Mouse (Mus musculus) embryonic facial prominence, embryonic 14.5 days (tissue): Measurements from ENCODE around the gene Ube2a. TPM values are rescaled to one million over a fixed set of nuclear protein-coding genes. Genes with fewer than 3 reads are reported as not detected.
"Not testable (repeated sequence)": the region's sequence is repeated elsewhere in the genome, so short reads cannot be mapped to it uniquely, and the experiment has no call there.

Experiments
- ATAC-seq: fragments of 200-750 bp; cut with Nextera tagmentation; 2 replicates; pipeline ENCODE4 v1.8.0; 2017; ENCODE audit warnings: low read depth, moderate number of reproducible peaks, moderate TSS enrichment
- DNase-seq: peaks from one replicate; pipeline ENCODE4 v3.0.0-alpha.2; 2015; ENCODE audit warnings: low spot score
- H3K27ac ChIP-seq: fragments of 300-500 bp; sonication (generic); replicated peaks from 2 replicates; pipeline ENCODE4 v1.5.1; 2014; ENCODE audit warnings: low read depth, mild to moderate bottlenecking, low read length, moderate library complexity
- H3K27me3 ChIP-seq: fragments of 300-500 bp; sonication (generic); replicated peaks from 2 replicates; pipeline ENCODE4 v1.6.1; 2014; ENCODE audit warnings: low read length; ENCODE audit not compliant: control insufficient read depth, insufficient read depth
- H3K36me3 ChIP-seq: fragments of 300-500 bp; sonication (generic); 2 replicates; pipeline ENCODE4 v1.6.1; 2014; ENCODE audit warnings: low read length, mixed read lengths; ENCODE audit not compliant: control insufficient read depth, insufficient read depth
- H3K4me1 ChIP-seq: fragments of 300-500 bp; sonication (generic); 2 replicates; pipeline ENCODE4 v1.6.1; 2014; ENCODE audit warnings: antibody characterized with exemption, low read length; ENCODE audit not compliant: control insufficient read depth, insufficient read depth
- H3K4me2 ChIP-seq: fragments of 300-500 bp; sonication (generic); 2 replicates; pipeline ENCODE4 v1.6.1; 2014; ENCODE audit warnings: low read depth, mild to moderate bottlenecking, low read length, moderate library complexity, mixed read lengths
- H3K4me3 ChIP-seq: fragments of 300-500 bp; sonication (generic); 2 replicates; pipeline ENCODE4 v1.5.1; 2014; ENCODE audit warnings: low read depth, mild to moderate bottlenecking, low read length
- H3K9ac ChIP-seq: fragments of 300-500 bp; sonication (generic); 2 replicates; pipeline ENCODE4 v1.6.1; 2014; ENCODE audit warnings: low read depth, mild to moderate bottlenecking, low read length, moderate library complexity, mixed read lengths
- H3K9me3 ChIP-seq: fragments of 300-500 bp; sonication (generic); 2 replicates; pipeline ENCODE4 v1.6.1; 2016; ENCODE audit warnings: low read length; ENCODE audit not compliant: control insufficient read depth
- WGBS: fragments of 180-500 bp; shearing (Covaris S2); extraction: QIAGEN DNeasy Blood & Tissue Kit; methylation state at CpG from one replicate; pipeline ENCODE4 v1.1.7; 2014; 5-methylcytosine and 5-hydroxymethylcytosine counted together
- polyA plus RNA-seq: library from polyadenylated mRNA; unstranded; fragments of >200 nt; fragmentation: Nextera tagmentation; extraction: Ambion mirVana; gene quantifications from 2 replicates; pipeline ENCODE4 v1.2.1, GENCODE M21; 2014

The Ube2a gene
- polyA plus RNA-seq, 1 experiment from 2014 or later = 124 TPM

- H3K4me2 ChIP-seq = peak overlapping the region; percentile 55
- 19% methylated on average over 9 of the region's 57 CpGs for WGBS
- H3K4me1 ChIP-seq = no peaks in the 10 kb centered on the region
- H3K4me3 ChIP-seq = peak overlapping the region; percentile 62
- DNase-seq (peak; percentile 90), ATAC-seq (peak; percentile 98)
- no peaks in the 10 kb centered on the region; the same call in 1 of the 2 replicates for H3K27me3 ChIP-seq
- H3K9ac ChIP-seq = peak overlapping the region; percentile 80
- H3K9me3 ChIP-seq = no peaks in the 10 kb centered on the region
- H3K27ac ChIP-seq = peak overlapping the region; percentile 79
- H3K36me3 ChIP-seq = 0 out of 2 replicates have a peak, but pooled peaks cover 6% of the 10 kb centered on the region
Measured at GRCm38 (mm10) chrX:36874178-36874696, 537 bp downstream of the Ube2a start.

- Histone ChIP-seq H3K4me3 (peak overlapping the region; percentile 62), H3K9ac (peak overlapping the region; percentile 80), H3K27ac (peak overlapping the region; percentile 79), H3K27me3 (no peaks in the 10 kb centered on the region; the same call in 1 of the 2 replicates), H3K9me3 (no peaks in the 10 kb centered on the region), H3K4me2 (peak overlapping the region; percentile 55), H3K36me3 (0 out of 2 replicates have a peak, but pooled peaks cover 6% of the 10 kb centered on the region), H3K4me1 (no peaks in the 10 kb centered on the region)
- peak; percentile 58 for ATAC-seq
- DNase-seq = no peak
- WGBS = 21% methylated on average over 13 of the region's 36 CpGs
Measured at GRCm38 (mm10) chrX:36874704-36875128, 1.0 kb downstream of the Ube2a start.

- DNase-seq = no peak
- Histone ChIP-seq H3K27me3 (no peaks in the 10 kb centered on the region), H3K4me1 (no peaks in the 10 kb centered on the region), H3K36me3 (peaks cover 14% of the 10 kb centered on the region), H3K9me3 (no peaks in the 10 kb centered on the region), H3K27ac (no peak overlapping the region), H3K4me2 (no peak overlapping the region), H3K9ac (no peak overlapping the region), H3K4me3 (no peak overlapping the region)
- ATAC-seq = no peak
- 95% methylated on average over 1 of the region's 1 CpGs for whole genome bisulfite sequencing
Measured at GRCm38 (mm10) chrX:36884719-36885118, 11.0 kb downstream of the Ube2a start.

- H3K4me2 ChIP-seq, H3K27me3 ChIP-seq, H3K36me3 ChIP-seq, H3K27ac ChIP-seq, H3K4me1 ChIP-seq, H3K9ac ChIP-seq, ATAC-seq, DNase-seq, H3K9me3 ChIP-seq, H3K4me3 ChIP-seq: not testable (repeated sequence)
- 33% methylated on average over 1 of the region's 1 CpGs for WGBS
Measured at GRCm38 (mm10) chrX:36898931-36899330, 25.2 kb downstream of the Ube2a start.

- peak overlapping the region; percentile 73; the same call in 1 of the 2 replicates for H3K9ac ChIP-seq
- WGBS = 41% methylated on average over 3 of the region's 3 CpGs
Measured at GRCm38 (mm10) chrX:36901655-36902054, 28.0 kb downstream of the Ube2a start.

GRCm38 (mm10) chrX:36902321-36903114 is 28.8 kb downstream of the Ube2a start, which contains the start of gene Nkrf:
Gene Nkrf (minus strand): TSS chrX:36902899.
- no peaks in the 10 kb centered on the region for H3K36me3 ChIP-seq
- peak; percentile 16 for DNase-seq
- no peaks in the 10 kb centered on the region for H3K27me3 ChIP-seq
- H3K9me3 ChIP-seq = no peaks in the 10 kb centered on the region
- 22% methylated on average over 23 of the region's 47 CpGs for WGBS
- no peaks in the 10 kb centered on the region for H3K4me1 ChIP-seq
- ATAC-seq = peak; percentile 75
- peak within 1 kb of the TSS; percentile 70 for H3K27ac ChIP-seq
- peak within 1 kb of the TSS; percentile 67 for H3K4me2 ChIP-seq
- peak within 1 kb of the TSS; percentile 73 for H3K9ac ChIP-seq
- peak within 1 kb of the TSS; percentile 51 for H3K4me3 ChIP-seq

More at GRCm38 (mm10) chrX:36901655-36902054, 28.0 kb downstream of the Ube2a start:
- Histone ChIP-seq H3K27me3 (no peaks in the 10 kb centered on the region), H3K4me1 (no peaks in the 10 kb centered on the region), H3K36me3 (no peaks in the 10 kb centered on the region), H3K27ac (no peak overlapping the region), H3K4me3 (peak overlapping the region; percentile 51), H3K4me2 (peak overlapping the region; percentile 67), H3K9me3 (no peaks in the 10 kb centered on the region)
- ATAC-seq (no peak), DNase-seq (no peak)

- H3K9ac ChIP-seq = peak overlapping the region; percentile 73
- no peaks in the 10 kb centered on the region for H3K27me3 ChIP-seq
- H3K4me3 ChIP-seq = peak overlapping the region; percentile 51
- H3K27ac ChIP-seq = peak overlapping the region; percentile 70
- peak overlapping the region; percentile 67 for H3K4me2 ChIP-seq
- no peaks in the 10 kb centered on the region for H3K36me3 ChIP-seq
- WGBS = 23% methylated on average over 21 of the region's 32 CpGs
- DNase-seq (peak; percentile 94), ATAC-seq (peak; percentile 94)
- no peaks in the 10 kb centered on the region for H3K4me1 ChIP-seq
- no peaks in the 10 kb centered on the region for H3K9me3 ChIP-seq
Measured at GRCm38 (mm10) chrX:36903115-36903768, 29.5 kb downstream of the Ube2a start.

GRCm38 (mm10) chrX:36906539-36906938 is 32.8 kb downstream of the Ube2a start:
- Histone ChIP-seq H3K9me3 (no peaks in the 10 kb centered on the region), H3K36me3 (no peaks in the 10 kb centered on the region), H3K4me2 (no peak overlapping the region), H3K4me3 (no peak overlapping the region), H3K27me3 (no peaks in the 10 kb centered on the region), H3K4me1 (no peaks in the 10 kb centered on the region), H3K9ac (no peak overlapping the region), H3K27ac (no peak overlapping the region)
- WGBS = 49% methylated on average over 5 of the region's 5 CpGs
- DNase-seq (no peak), ATAC-seq (no peak)
